Mouse (Mus musculus) neural tube, embryonic 12.5 days (tissue): Measurements from ENCODE around the gene Tpk1. TPM values are rescaled to one million over a fixed set of nuclear protein-coding genes. Genes with fewer than 3 reads are reported as not detected.

Source experiments
- ATAC-seq: fragments of 200-750 bp; cut with Nextera tagmentation; 2 replicates; pipeline ENCODE4 v1.8.0; 2017; ENCODE audit warnings: low read depth, mild to moderate bottlenecking, moderate TSS enrichment, moderate library complexity; ENCODE audit not compliant: low FRiP score
- H3K27ac ChIP-seq: fragments of 300-500 bp; sonication (generic); 2 replicates; pipeline ENCODE4 v1.5.1; 2016
- H3K27me3 ChIP-seq: fragments of 300-500 bp; sonication (generic); replicated peaks from 2 replicates; pipeline ENCODE4 v1.6.1; 2016; ENCODE audit warnings: mild to moderate bottlenecking
- H3K36me3 ChIP-seq: fragments of 300-500 bp; sonication (generic); 2 replicates; pipeline ENCODE4 v1.6.1; 2016; ENCODE audit warnings: mild to moderate bottlenecking
- H3K4me1 ChIP-seq: fragments of 300-500 bp; sonication (generic); 2 replicates; pipeline ENCODE4 v1.6.1; 2016
- H3K4me2 ChIP-seq: fragments of 300-500 bp; sonication (generic); replicated peaks from 2 replicates; pipeline ENCODE4 v1.6.1; 2016; ENCODE audit warnings: mild to moderate bottlenecking
- H3K4me3 ChIP-seq: fragments of 300-500 bp; sonication (generic); 2 replicates; pipeline ENCODE4 v1.5.1; 2016
- H3K9ac ChIP-seq: fragments of 300-500 bp; sonication (generic); 2 replicates; pipeline ENCODE4 v1.6.1; 2016; ENCODE audit warnings: mild to moderate bottlenecking
- H3K9me3 ChIP-seq: fragments of 300-500 bp; sonication (generic); 2 replicates; pipeline ENCODE4 v1.6.1; 2016; ENCODE audit warnings: mild to moderate bottlenecking
- WGBS: fragments of 180-500 bp; shearing (Covaris S2); methylation state at CpG from one replicate; pipeline ENCODE4 v1.1.7; 2016; 5-methylcytosine and 5-hydroxymethylcytosine counted together
- polyA plus RNA-seq: library from polyadenylated mRNA; unstranded; fragments of >200 nt; fragmentation: Nextera tagmentation; extraction: Ambion mirVana; gene quantifications from 2 replicates; pipeline ENCODE4 v1.2.1, GENCODE M21; 2016

Gene Tpk1
- polyA plus RNA-seq, 1 experiment from 2014 or later: 6.1 TPM

DNA sequence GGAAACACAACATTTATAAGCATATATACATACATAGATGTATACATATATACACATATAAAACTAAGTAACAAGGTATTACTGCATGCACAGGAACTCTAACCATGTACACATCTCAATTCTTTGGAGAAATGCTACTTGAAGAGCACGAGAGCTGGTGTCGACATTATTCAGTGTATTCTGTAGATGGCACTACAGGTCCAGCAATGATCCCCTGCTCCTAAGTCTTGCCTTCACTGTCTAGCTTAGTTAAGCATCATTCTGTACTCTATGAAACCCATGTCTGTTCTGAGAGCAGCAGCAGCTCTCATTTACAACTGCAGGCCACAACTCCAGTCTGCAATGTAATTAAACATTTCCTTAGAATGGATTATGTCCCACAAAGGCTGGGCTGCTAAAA, 270.5 kb downstream of the Tpk1 start:
- Histone ChIP-seq H3K9ac (no peak overlapping the region), H3K4me1 (no peaks in the 10 kb centered on the region), H3K9me3 (no peaks in the 10 kb centered on the region), H3K36me3 (no peaks in the 10 kb centered on the region), H3K27ac (no peak overlapping the region), H3K4me3 (no peak overlapping the region), H3K4me2 (no peak overlapping the region), H3K27me3 (no peaks in the 10 kb centered on the region)
- ATAC-seq: no peak
- 78% methylated on average over 2 of the region's 2 CpGs for WGBS

GRCm38 (mm10) chr6:43391358-43391757, 274.7 kb downstream of the Tpk1 start:
- Histone ChIP-seq H3K9me3 (no peaks in the 10 kb centered on the region), H3K27ac (no peak overlapping the region), H3K4me1 (peaks cover 3% of the 10 kb centered on the region; the same call in 1 of the 2 replicates), H3K4me2 (no peak overlapping the region), H3K4me3 (no peak overlapping the region), H3K9ac (no peak overlapping the region), H3K27me3 (no peaks in the 10 kb centered on the region), H3K36me3 (no peaks in the 10 kb centered on the region)
- WGBS: 65% methylated on average over 1 of the region's 1 CpGs
- ATAC-seq: no peak

DNA sequence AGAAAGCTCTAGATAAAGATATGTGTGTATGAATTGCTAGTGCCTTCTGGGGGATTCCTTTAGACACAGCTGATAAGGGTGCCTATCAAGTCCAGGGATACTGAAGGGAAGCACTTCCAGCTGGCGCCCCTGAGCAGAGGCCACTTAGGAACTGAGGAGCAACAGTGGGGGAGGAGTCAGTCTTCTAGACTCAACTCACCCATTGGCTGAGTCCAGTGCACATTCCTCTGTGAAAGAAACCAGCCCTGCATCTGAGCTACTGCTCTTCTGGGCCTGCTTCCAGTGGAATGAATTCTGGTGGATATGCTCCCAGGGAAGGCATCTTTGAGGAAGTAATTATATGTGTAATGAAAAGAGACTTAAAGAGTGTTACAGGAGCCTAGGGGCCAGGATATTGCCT, 278.8 kb downstream of the Tpk1 start:
- H3K4me2 ChIP-seq: no peak overlapping the region
- H3K27me3 ChIP-seq: no peaks in the 10 kb centered on the region
- WGBS: 27% methylated on average over 1 of the region's 1 CpGs
- no peak overlapping the region for H3K27ac ChIP-seq
- peak; percentile 39; the same call in 1 of the 2 replicates for ATAC-seq
- no peaks in the 10 kb centered on the region for H3K36me3 ChIP-seq
- no peaks in the 10 kb centered on the region for H3K9me3 ChIP-seq
- no peak overlapping the region for H3K9ac ChIP-seq
- peaks cover 3% of the 10 kb centered on the region; the same call in 1 of the 2 replicates for H3K4me1 ChIP-seq
- H3K4me3 ChIP-seq: no peak overlapping the region

DNA sequence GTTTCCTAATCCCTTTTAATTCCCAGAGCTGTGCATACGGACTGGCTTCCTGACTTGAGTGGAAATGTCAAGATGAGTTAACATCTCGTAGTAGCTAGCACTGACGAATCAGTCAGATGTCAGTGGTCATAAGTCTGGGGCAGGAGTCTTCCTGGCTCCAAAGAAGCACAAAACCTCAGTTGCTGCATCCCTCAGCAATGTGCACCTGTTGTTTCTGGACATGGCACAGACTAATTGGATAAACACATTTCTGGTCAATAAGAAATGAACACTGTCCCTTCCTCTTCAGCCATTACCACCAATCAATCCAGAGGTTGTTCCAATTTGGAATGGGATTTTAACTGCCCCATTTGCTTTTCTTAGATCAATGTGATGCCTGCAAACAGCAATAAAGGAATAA, 281.2 kb downstream of the Tpk1 start:
- H3K4me3 ChIP-seq: no peak overlapping the region
- H3K27ac ChIP-seq: no peak overlapping the region
- no peaks in the 10 kb centered on the region for H3K36me3 ChIP-seq
- no peak for ATAC-seq
- peaks cover 3% of the 10 kb centered on the region; the same call in 1 of the 2 replicates for H3K4me1 ChIP-seq
- H3K27me3 ChIP-seq: no peaks in the 10 kb centered on the region
- no peak overlapping the region for H3K4me2 ChIP-seq
- no peak overlapping the region for H3K9ac ChIP-seq
- no peaks in the 10 kb centered on the region for H3K9me3 ChIP-seq
- 75% methylated on average over 3 of the region's 3 CpGs for WGBS

GRCm38 (mm10) chr6:43384304-43384703, 281.8 kb downstream of the Tpk1 start:
- Histone ChIP-seq H3K4me1 (peaks cover 3% of the 10 kb centered on the region; the same call in 1 of the 2 replicates), H3K36me3 (no peaks in the 10 kb centered on the region), H3K9ac (no peak overlapping the region), H3K27me3 (no peaks in the 10 kb centered on the region), H3K27ac (no peak overlapping the region), H3K9me3 (no peaks in the 10 kb centered on the region), H3K4me2 (no peak overlapping the region), H3K4me3 (no peak overlapping the region)
- no peak for ATAC-seq
- WGBS: 74% methylated on average over 3 of the region's 3 CpGs

DNA sequence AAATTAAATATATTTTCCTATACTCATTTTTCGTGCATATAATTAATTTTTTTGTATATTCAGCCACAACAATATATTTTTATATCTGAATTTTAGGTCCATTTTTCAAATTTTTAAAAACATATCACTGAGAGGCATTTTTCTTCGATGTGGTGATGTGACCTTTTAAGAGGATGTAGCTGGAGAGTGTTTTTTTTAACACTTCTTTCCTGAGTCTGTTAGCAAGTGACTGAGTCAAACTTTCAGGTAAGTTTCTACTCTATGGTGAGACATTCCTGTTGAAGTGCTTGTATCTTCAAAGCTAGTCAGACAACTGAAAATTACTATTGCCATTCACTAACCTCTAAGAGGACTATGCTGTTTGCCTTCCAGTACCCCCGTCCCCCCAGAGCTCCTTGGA, 283.3 kb downstream of the Tpk1 start:
- Histone ChIP-seq H3K9me3 (no peaks in the 10 kb centered on the region), H3K36me3 (no peaks in the 10 kb centered on the region), H3K4me1 (peaks cover 3% of the 10 kb centered on the region; the same call in 1 of the 2 replicates), H3K9ac (no peak overlapping the region), H3K4me3 (no peak overlapping the region), H3K27me3 (no peaks in the 10 kb centered on the region), H3K4me2 (no peak overlapping the region), H3K27ac (no peak overlapping the region)
- WGBS: 88% methylated on average over 3 of the region's 3 CpGs
- no peak for ATAC-seq

GRCm38 (mm10) chr6:43382284-43382683, 283.8 kb downstream of the Tpk1 start:
- no peaks in the 10 kb centered on the region for H3K36me3 ChIP-seq
- no peak for ATAC-seq
- WGBS: 90% methylated on average over 3 of the region's 3 CpGs

GRCm38 (mm10) chr6:43373206-43373605, 292.9 kb downstream of the Tpk1 start:
- no peak overlapping the region for H3K9ac ChIP-seq
- H3K4me2 ChIP-seq: no peak overlapping the region
- no peaks in the 10 kb centered on the region for H3K36me3 ChIP-seq
- no peak overlapping the region for H3K4me3 ChIP-seq
- no peaks in the 10 kb centered on the region for H3K4me1 ChIP-seq
- H3K27me3 ChIP-seq: no peaks in the 10 kb centered on the region
- H3K27ac ChIP-seq: no peak overlapping the region
- no peak for ATAC-seq
- no peaks in the 10 kb centered on the region for H3K9me3 ChIP-seq
- 86% methylated on average over 5 of the region's 5 CpGs for WGBS

More at GRCm38 (mm10) chr6:43382284-43382683, 283.8 kb downstream of the Tpk1 start:
- Histone ChIP-seq H3K9me3 (no peaks in the 10 kb centered on the region), H3K27ac (no peak overlapping the region), H3K9ac (no peak overlapping the region), H3K4me3 (no peak overlapping the region), H3K27me3 (no peaks in the 10 kb centered on the region), H3K4me2 (no peak overlapping the region), H3K4me1 (peaks cover 1% of the 10 kb centered on the region; the same call in 1 of the 2 replicates)

DNA sequence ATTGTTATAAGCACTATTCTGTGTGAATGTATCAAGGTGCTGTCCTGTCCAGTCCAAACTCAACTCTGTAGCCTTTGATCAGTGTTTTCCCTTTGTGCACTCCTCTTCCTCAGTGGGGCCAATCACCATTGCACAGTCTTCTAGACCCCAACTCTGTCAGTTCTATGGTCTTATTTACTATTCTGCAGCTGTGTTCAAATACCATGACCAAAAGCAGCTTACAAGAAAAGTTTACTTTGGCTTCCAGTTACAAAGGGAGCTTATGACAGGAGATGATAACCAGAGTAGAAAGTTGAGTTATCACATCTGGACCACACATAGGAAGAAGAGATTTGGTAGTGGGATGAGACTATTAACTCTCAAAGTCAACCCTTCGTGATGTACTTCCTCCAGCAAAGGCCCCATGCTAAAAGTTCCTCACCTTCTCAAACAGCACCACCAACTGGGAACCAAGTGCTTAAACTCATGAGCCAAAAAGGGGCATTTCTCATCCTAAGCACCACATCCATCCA, 298.6 kb downstream of the Tpk1 start:
- H3K9me3 ChIP-seq: no peaks in the 10 kb centered on the region
- no peaks in the 10 kb centered on the region for H3K27me3 ChIP-seq
- no peak overlapping the region for H3K4me3 ChIP-seq
- no peak for ATAC-seq
- no peaks in the 10 kb centered on the region for H3K4me1 ChIP-seq
- 76% methylated on average over 1 of the region's 1 CpGs for WGBS
- H3K9ac ChIP-seq: no peak overlapping the region
- no peak overlapping the region for H3K27ac ChIP-seq
- no peak overlapping the region for H3K4me2 ChIP-seq
- H3K36me3 ChIP-seq: no peaks in the 10 kb centered on the region

DNA sequence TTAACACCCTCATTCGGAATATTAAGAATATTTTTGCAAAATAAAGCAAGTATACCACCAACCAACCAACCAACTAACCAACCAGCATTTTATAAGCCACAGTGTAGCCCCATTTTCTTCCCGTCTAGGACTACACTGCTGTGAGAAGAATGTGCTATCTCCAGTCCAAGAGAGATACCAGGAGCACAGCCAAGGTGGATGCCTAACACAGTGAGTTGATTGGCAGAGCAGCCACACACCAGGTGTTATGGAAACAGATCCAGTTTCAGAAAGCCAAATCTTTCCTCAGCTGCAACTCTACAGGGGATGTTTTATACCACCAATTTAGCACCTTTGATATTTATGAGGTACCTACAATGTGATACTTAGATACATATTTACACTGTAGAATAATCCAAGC, 299.1 kb downstream of the Tpk1 start:
- H3K4me1 ChIP-seq: no peaks in the 10 kb centered on the region
- no peak overlapping the region for H3K27ac ChIP-seq
- no peak overlapping the region for H3K9ac ChIP-seq
- no peaks in the 10 kb centered on the region for H3K27me3 ChIP-seq
- 86% methylated on average over 2 of the region's 2 CpGs for WGBS
- no peaks in the 10 kb centered on the region for H3K36me3 ChIP-seq
- no peak overlapping the region for H3K4me2 ChIP-seq
- no peak for ATAC-seq
- H3K9me3 ChIP-seq: no peaks in the 10 kb centered on the region
- H3K4me3 ChIP-seq: no peak overlapping the region

DNA sequence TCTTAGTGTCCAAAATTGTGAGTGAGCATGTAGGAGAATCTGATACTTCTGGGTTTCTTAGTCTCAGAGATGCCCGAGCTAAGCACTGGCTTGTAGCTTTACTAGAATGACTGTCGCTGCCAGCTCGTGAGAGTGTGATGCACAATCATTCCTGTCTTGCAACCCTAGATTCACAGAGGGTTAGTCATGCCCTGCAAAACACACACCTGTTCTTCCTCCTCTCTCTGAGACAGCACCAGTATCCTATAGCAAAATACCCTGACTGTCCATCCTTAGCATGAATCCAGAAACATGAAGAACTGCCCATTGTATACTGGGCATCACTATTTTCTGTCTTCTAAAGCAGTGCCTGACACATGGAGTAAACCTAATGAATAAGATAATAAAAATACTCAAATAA, 302.2 kb downstream of the Tpk1 start:
- Histone ChIP-seq H3K9ac (no peak overlapping the region), H3K27me3 (no peaks in the 10 kb centered on the region), H3K36me3 (no peaks in the 10 kb centered on the region), H3K4me1 (no peaks in the 10 kb centered on the region), H3K4me2 (no peak overlapping the region), H3K9me3 (no peaks in the 10 kb centered on the region), H3K4me3 (no peak overlapping the region), H3K27ac (no peak overlapping the region)
- no peak for ATAC-seq
- 91% methylated on average over 3 of the region's 3 CpGs for WGBS

DNA sequence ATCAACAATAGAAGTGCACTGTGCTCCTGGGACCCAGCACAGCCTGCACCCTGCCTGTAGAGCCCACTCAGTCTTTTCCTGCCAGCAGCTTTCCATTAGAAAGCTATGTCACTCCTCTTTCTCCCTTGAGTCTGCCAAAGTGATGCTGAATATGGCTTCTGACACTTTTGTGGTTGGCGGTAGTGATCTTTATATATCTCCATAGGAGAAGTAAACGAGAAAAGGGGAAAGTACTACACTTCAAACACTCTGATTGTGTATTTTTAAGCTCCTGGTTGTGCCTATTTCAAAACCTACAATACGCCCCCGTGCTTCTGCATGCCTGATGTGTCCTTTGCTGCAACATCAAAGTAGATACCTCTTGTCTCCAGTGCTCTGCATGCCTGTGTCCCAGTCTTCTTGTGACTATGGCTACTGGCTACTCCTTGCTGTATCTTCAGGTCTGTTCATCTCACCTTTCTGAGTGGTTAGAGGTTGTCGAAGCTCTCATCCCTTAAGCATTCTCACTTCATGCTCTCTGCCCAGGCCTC, 302.7 kb downstream of the Tpk1 start:
- WGBS: 88% methylated on average over 5 of the region's 5 CpGs

DNA sequence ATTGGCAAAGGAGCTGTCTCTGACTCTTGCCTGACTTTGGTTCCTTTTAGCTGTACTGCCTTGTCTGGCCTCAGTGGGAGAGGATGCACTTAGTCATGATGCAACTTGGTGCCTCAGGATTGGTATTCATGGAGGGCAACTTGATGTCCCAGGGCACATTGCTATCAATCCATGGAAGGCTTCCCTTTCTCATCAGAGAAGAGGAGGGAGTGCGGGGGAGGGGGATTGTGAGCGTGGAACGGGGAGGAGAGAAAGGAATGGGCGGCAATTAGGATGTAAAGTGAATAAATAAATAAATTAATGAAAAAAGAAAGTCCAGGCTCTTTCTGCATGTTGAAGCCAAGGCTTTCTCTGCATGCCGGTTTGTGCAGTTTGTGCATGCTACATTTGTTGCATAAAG, 304.8 kb downstream of the Tpk1 start:
- WGBS: 41% methylated on average over 5 of the region's 5 CpGs
- Histone ChIP-seq H3K27ac (no peak overlapping the region), H3K9me3 (no peaks in the 10 kb centered on the region), H3K36me3 (no peaks in the 10 kb centered on the region), H3K4me1 (no peaks in the 10 kb centered on the region), H3K4me3 (no peak overlapping the region), H3K4me2 (no peak overlapping the region), H3K27me3 (no peaks in the 10 kb centered on the region), H3K9ac (no peak overlapping the region)
- peak; percentile 37; the same call in 1 of the 2 replicates for ATAC-seq

More for the DNA sequence above, 302.7 kb downstream of the Tpk1 start:
- no peaks in the 10 kb centered on the region for H3K4me1 ChIP-seq
- no peaks in the 10 kb centered on the region for H3K9me3 ChIP-seq
- H3K9ac ChIP-seq: no peak overlapping the region
- H3K4me2 ChIP-seq: no peak overlapping the region
- H3K27me3 ChIP-seq: no peaks in the 10 kb centered on the region
- H3K27ac ChIP-seq: no peak overlapping the region
- ATAC-seq: no peak
- H3K36me3 ChIP-seq: no peaks in the 10 kb centered on the region
- no peak overlapping the region for H3K4me3 ChIP-seq
